Mouse (Mus musculus): ENCODE data around the gene Irak3. TPM values are rescaled to one million over a fixed set of nuclear protein-coding genes. Genes with fewer than 3 reads are reported as not detected.

Irak3 gene
- polyA plus RNA-seq (2015; fragmentation: Nextera tagmentation; extraction: Ambion mirVana), result 0.64 and 0.67 TPM in 2 replicates

- Histone ChIP-seq H3K4me2 (peak within 1 kb of the TSS; percentile 95), H3K36me3 (no peaks in the 10 kb centered on the region), H3K27ac (no peak within 1 kb of the TSS), H3K27me3 (peaks cover 9% of the 10 kb centered on the region; the same call in 1 of the 2 replicates), H3K9ac (peak within 1 kb of the TSS; percentile 31), H3K4me3 (peak within 1 kb of the TSS; percentile 52), H3K9me3 (no peaks in the 10 kb centered on the region), H3K4me1 (peaks cover 10% of the 10 kb centered on the region; the same call in 1 of the 2 replicates)
- WGBS, result 2% methylated on average over 13 of the region's 13 CpGs
- no peak for ATAC-seq (ENCODE audit: borderline replicate concordance, extremely low read depth, low FRiP score, low TSS enrichment)
Observed at GRCm38 (mm10) chr10:120201961-120202402, at the start of gene Irak3. Irak3 (minus strand) TSS chr10:120202130.

GRCm38 (mm10) chr10:120250911-120251683, 49.2 kb upstream of the Irak3 start:
- H3K27me3 ChIP-seq, result no peaks in the 10 kb centered on the region; the same call in 1 of the 2 replicates
- WGBS, result 53% methylated on average over 11 of the region's 11 CpGs
- no peaks in the 10 kb centered on the region for H3K9me3 ChIP-seq
- H3K4me1 ChIP-seq, result no peaks in the 10 kb centered on the region; the same call in 1 of the 2 replicates
- H3K9ac ChIP-seq, result no peak overlapping the region
- ATAC-seq (ENCODE audit: borderline replicate concordance, extremely low read depth, low FRiP score, low TSS enrichment), result no peak
- H3K36me3 ChIP-seq, result no peaks in the 10 kb centered on the region
- no peak overlapping the region for H3K4me3 ChIP-seq
- no peak overlapping the region for H3K4me2 ChIP-seq
- H3K27ac ChIP-seq, result no peak overlapping the region

- H3K27ac ChIP-seq, result no peak overlapping the region
- H3K4me1 ChIP-seq, result no peaks in the 10 kb centered on the region
- H3K9me3 ChIP-seq, result no peaks in the 10 kb centered on the region
- H3K27me3 ChIP-seq, result no peaks in the 10 kb centered on the region; the same call in 1 of the 2 replicates
- H3K4me3 ChIP-seq, result no peak overlapping the region
- no peak overlapping the region for H3K4me2 ChIP-seq
- no peak for ATAC-seq (ENCODE audit: borderline replicate concordance, extremely low read depth, low FRiP score, low TSS enrichment)
- H3K9ac ChIP-seq, result no peak overlapping the region
- no peaks in the 10 kb centered on the region for H3K36me3 ChIP-seq
- 38% methylated on average over 9 of the region's 9 CpGs for WGBS
Observed at GRCm38 (mm10) chr10:120246994-120247750, 45.2 kb upstream of the Irak3 start.

- no peak overlapping the region for H3K27ac ChIP-seq
- H3K4me3 ChIP-seq, result no peak overlapping the region
- H3K4me1 ChIP-seq, result no peaks in the 10 kb centered on the region
- no peaks in the 10 kb centered on the region for H3K36me3 ChIP-seq
- H3K4me2 ChIP-seq, result no peak overlapping the region
- WGBS, result 62% methylated on average over 5 of the region's 5 CpGs
- no peak overlapping the region for H3K9ac ChIP-seq
- H3K27me3 ChIP-seq, result no peaks in the 10 kb centered on the region
- no peak for ATAC-seq (ENCODE audit: borderline replicate concordance, extremely low read depth, low FRiP score, low TSS enrichment)
- no peaks in the 10 kb centered on the region for H3K9me3 ChIP-seq
Observed at GRCm38 (mm10) chr10:120245681-120246080, 43.8 kb upstream of the Irak3 start.

GRCm38 (mm10) chr10:120242421-120242820, 40.5 kb upstream of the Irak3 start:
- no peak overlapping the region for H3K4me2 ChIP-seq
- no peak overlapping the region for H3K9ac ChIP-seq
- H3K27ac ChIP-seq, result no peak overlapping the region
- no peaks in the 10 kb centered on the region for H3K4me1 ChIP-seq
- ATAC-seq (ENCODE audit: borderline replicate concordance, extremely low read depth, low FRiP score, low TSS enrichment), result no peak
- H3K27me3 ChIP-seq, result no peaks in the 10 kb centered on the region
- H3K4me3 ChIP-seq, result no peak overlapping the region
- H3K9me3 ChIP-seq, result no peaks in the 10 kb centered on the region
- H3K36me3 ChIP-seq, result no peaks in the 10 kb centered on the region
- WGBS, result 47% methylated on average over 6 of the region's 6 CpGs

- Histone ChIP-seq H3K4me1 (no peaks in the 10 kb centered on the region), H3K9me3 (no peaks in the 10 kb centered on the region), H3K9ac (no peak overlapping the region), H3K27ac (no peak overlapping the region), H3K4me2 (no peak overlapping the region), H3K27me3 (no peaks in the 10 kb centered on the region), H3K36me3 (no peaks in the 10 kb centered on the region), H3K4me3 (no peak overlapping the region)
- no peak for ATAC-seq (ENCODE audit: borderline replicate concordance, extremely low read depth, low FRiP score, low TSS enrichment)
- 60% methylated on average over 6 of the region's 6 CpGs for WGBS
Observed at GRCm38 (mm10) chr10:120239476-120239875, 37.5 kb upstream of the Irak3 start.

- H3K9me3 ChIP-seq, result no peaks in the 10 kb centered on the region
- H3K27me3 ChIP-seq, result no peaks in the 10 kb centered on the region
- WGBS, result 88% methylated on average over 8 of the region's 8 CpGs
- H3K9ac ChIP-seq, result no peak overlapping the region
- H3K36me3 ChIP-seq, result no peaks in the 10 kb centered on the region
- H3K4me3 ChIP-seq, result no peak overlapping the region
- H3K4me1 ChIP-seq, result no peaks in the 10 kb centered on the region
- H3K27ac ChIP-seq, result no peak overlapping the region
- no peak for ATAC-seq (ENCODE audit: borderline replicate concordance, extremely low read depth, low FRiP score, low TSS enrichment)
- H3K4me2 ChIP-seq, result no peak overlapping the region
Observed at GRCm38 (mm10) chr10:120238241-120238640, 36.3 kb upstream of the Irak3 start.

- ATAC-seq (ENCODE audit: borderline replicate concordance, extremely low read depth, low FRiP score, low TSS enrichment), result no peak
- 69% methylated on average over 9 of the region's 9 CpGs for WGBS
- H3K4me1 ChIP-seq, result no peaks in the 10 kb centered on the region
- H3K27me3 ChIP-seq, result no peaks in the 10 kb centered on the region
- no peaks in the 10 kb centered on the region for H3K9me3 ChIP-seq
- no peak overlapping the region for H3K4me2 ChIP-seq
- H3K4me3 ChIP-seq, result no peak overlapping the region
- H3K9ac ChIP-seq, result no peak overlapping the region
- no peak overlapping the region for H3K27ac ChIP-seq
- H3K36me3 ChIP-seq, result peaks cover 3% of the 10 kb centered on the region; the same call in 1 of the 2 replicates
Observed at GRCm38 (mm10) chr10:120236855-120237254, 34.9 kb upstream of the Irak3 start.

- Histone ChIP-seq H3K9ac (no peak overlapping the region), H3K4me2 (peak overlapping the region; percentile 41), H3K27me3 (no peaks in the 10 kb centered on the region), H3K9me3 (no peaks in the 10 kb centered on the region), H3K36me3 (peaks cover 23% of the 10 kb centered on the region), H3K4me1 (no peaks in the 10 kb centered on the region), H3K27ac (no peak overlapping the region), H3K4me3 (peak overlapping the region; percentile 14)
- ATAC-seq (ENCODE audit: borderline replicate concordance, extremely low read depth, low FRiP score, low TSS enrichment), result no peak; the same call in 1 of the 2 replicates
- 22% methylated on average over 18 of the region's 18 CpGs for WGBS
Observed at GRCm38 (mm10) chr10:120233655-120234367, 31.9 kb upstream of the Irak3 start.

GRCm38 (mm10) chr10:120231718-120232117, 29.8 kb upstream of the Irak3 start:
- Histone ChIP-seq H3K4me2 (no peak overlapping the region), H3K9ac (no peak overlapping the region), H3K4me3 (no peak overlapping the region), H3K36me3 (peaks cover 26% of the 10 kb centered on the region), H3K9me3 (no peaks in the 10 kb centered on the region), H3K27ac (no peak overlapping the region), H3K27me3 (no peaks in the 10 kb centered on the region), H3K4me1 (peaks cover 7% of the 10 kb centered on the region)
- WGBS, result 27% methylated on average over 5 of the region's 5 CpGs
- no peak for ATAC-seq (ENCODE audit: borderline replicate concordance, extremely low read depth, low FRiP score, low TSS enrichment)

- ATAC-seq (ENCODE audit: borderline replicate concordance, extremely low read depth, low FRiP score, low TSS enrichment), result peak; percentile 95
- under 1% methylated on average over 57 of the region's 57 CpGs for WGBS
- H3K27me3 ChIP-seq, result no peaks in the 10 kb centered on the region
- H3K4me2 ChIP-seq, result peak within 1 kb of the TSS; percentile 76
- peaks cover 7% of the 10 kb centered on the region for H3K4me1 ChIP-seq
- H3K9ac ChIP-seq, result peak within 1 kb of the TSS; percentile 93
- H3K36me3 ChIP-seq, result peaks cover 24% of the 10 kb centered on the region
- H3K27ac ChIP-seq, result peak within 1 kb of the TSS; percentile 60
- H3K9me3 ChIP-seq, result no peaks in the 10 kb centered on the region
- H3K4me3 ChIP-seq, result peak within 1 kb of the TSS; percentile 99
Observed at GRCm38 (mm10) chr10:120226871-120227661, 25.1 kb upstream of the Irak3 start, which contains the start of gene Llph. Llph (plus strand) TSS chr10:120227070.
